Mouse (Mus musculus) heart, embryonic 13.5 days (tissue): ENCODE measurements around the gene Sash1. TPM values are rescaled to one million over a fixed set of nuclear protein-coding genes. Genes with fewer than 3 reads are reported as not detected.

ENCODE experiments used
- ATAC-seq: fragments of 200-750 bp; cut with Nextera tagmentation; 2 replicates; pipeline ENCODE4 v1.8.0; 2017; ENCODE audit warnings: moderate TSS enrichment; ENCODE audit not compliant: insufficient number of reproducible peaks, low FRiP score, low TSS enrichment; ENCODE audit errors: extremely low read depth
- H3K27ac ChIP-seq: fragments of 300-500 bp; sonication (generic); replicated peaks from 2 replicates; pipeline ENCODE4 v1.5.1; 2015; ENCODE audit warnings: moderate library complexity, mild to moderate bottlenecking, inconsistent platforms
- H3K27me3 ChIP-seq: fragments of 300-500 bp; sonication (generic); replicated peaks from 2 replicates; pipeline ENCODE4 v1.6.1; 2015; ENCODE audit warnings: mild to moderate bottlenecking, inconsistent platforms
- H3K36me3 ChIP-seq: fragments of 300-500 bp; sonication (generic); 2 replicates; pipeline ENCODE4 v1.6.1; 2015; ENCODE audit warnings: mild to moderate bottlenecking, inconsistent platforms
- H3K4me1 ChIP-seq: fragments of 300-500 bp; sonication (generic); 2 replicates; pipeline ENCODE4 v1.6.1; 2015; ENCODE audit warnings: inconsistent platforms
- H3K4me2 ChIP-seq: fragments of 300-500 bp; sonication (generic); 2 replicates; pipeline ENCODE4 v1.6.1; 2015; ENCODE audit warnings: inconsistent platforms, mild to moderate bottlenecking, moderate library complexity
- H3K4me3 ChIP-seq: fragments of 300-500 bp; sonication (generic); 2 replicates; pipeline ENCODE4 v1.5.1; 2015; ENCODE audit warnings: moderate library complexity, mild to moderate bottlenecking, inconsistent platforms
- H3K9ac ChIP-seq: fragments of 300-500 bp; sonication (generic); 2 replicates; pipeline ENCODE4 v1.6.1; 2015; ENCODE audit warnings: inconsistent platforms, mild to moderate bottlenecking, moderate library complexity
- H3K9me3 ChIP-seq: fragments of 300-500 bp; sonication (generic); 2 replicates; pipeline ENCODE4 v1.6.1; 2016; ENCODE audit warnings: inconsistent platforms
- whole genome bisulfite sequencing: fragments of 180-500 bp; shearing (Covaris S2); methylation state at CpG from one replicate; pipeline ENCODE4 v1.1.7; 2015; ENCODE audit warnings: mixed read lengths; 5-methylcytosine and 5-hydroxymethylcytosine counted together
- polyA plus RNA-seq: library from polyadenylated mRNA; unstranded; fragments of >200 nt; fragmentation: Nextera tagmentation; extraction: Ambion mirVana; gene quantifications from 2 replicates; pipeline ENCODE4 v1.2.1, GENCODE M21; 2015

Gene Sash1
- polyA plus RNA-seq, 1 experiment from 2014 or later: 3.3 TPM

DNA sequence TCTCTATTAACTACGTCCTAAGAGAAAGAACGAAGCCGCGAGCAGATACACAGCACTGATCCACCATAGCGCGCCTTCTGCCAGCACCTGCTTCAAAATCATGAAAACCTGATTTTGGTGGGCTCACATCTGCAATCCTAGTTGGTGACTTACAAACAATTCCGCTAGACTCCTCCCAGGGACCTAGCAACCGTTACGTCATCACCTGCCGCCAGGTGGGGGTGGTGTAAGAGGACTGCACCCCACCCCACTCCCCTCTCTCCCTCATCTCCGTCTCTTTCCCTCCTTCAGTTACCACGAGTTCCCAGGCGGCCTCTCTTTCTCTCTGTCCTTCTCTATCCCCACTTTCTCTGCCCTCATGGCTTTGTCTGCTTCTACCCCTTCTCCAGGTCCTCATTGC is 7.5 kb downstream of the Sash1 start:
- no peak overlapping the region for H3K27ac ChIP-seq
- 0 out of 2 replicates have a peak, but pooled peaks cover 3% of the 10 kb centered on the region for H3K9me3 ChIP-seq
- ATAC-seq: no peak
- WGBS: 67% methylated on average over 13 of the region's 13 CpGs
- H3K4me2 ChIP-seq: peak overlapping the region; percentile 45
- peaks cover 3% of the 10 kb centered on the region; the same call in 1 of the 2 replicates for H3K36me3 ChIP-seq
- peaks cover 37% of the 10 kb centered on the region for H3K4me1 ChIP-seq
- no peaks in the 10 kb centered on the region for H3K27me3 ChIP-seq
- no peak overlapping the region for H3K9ac ChIP-seq
- no peak overlapping the region for H3K4me3 ChIP-seq

DNA sequence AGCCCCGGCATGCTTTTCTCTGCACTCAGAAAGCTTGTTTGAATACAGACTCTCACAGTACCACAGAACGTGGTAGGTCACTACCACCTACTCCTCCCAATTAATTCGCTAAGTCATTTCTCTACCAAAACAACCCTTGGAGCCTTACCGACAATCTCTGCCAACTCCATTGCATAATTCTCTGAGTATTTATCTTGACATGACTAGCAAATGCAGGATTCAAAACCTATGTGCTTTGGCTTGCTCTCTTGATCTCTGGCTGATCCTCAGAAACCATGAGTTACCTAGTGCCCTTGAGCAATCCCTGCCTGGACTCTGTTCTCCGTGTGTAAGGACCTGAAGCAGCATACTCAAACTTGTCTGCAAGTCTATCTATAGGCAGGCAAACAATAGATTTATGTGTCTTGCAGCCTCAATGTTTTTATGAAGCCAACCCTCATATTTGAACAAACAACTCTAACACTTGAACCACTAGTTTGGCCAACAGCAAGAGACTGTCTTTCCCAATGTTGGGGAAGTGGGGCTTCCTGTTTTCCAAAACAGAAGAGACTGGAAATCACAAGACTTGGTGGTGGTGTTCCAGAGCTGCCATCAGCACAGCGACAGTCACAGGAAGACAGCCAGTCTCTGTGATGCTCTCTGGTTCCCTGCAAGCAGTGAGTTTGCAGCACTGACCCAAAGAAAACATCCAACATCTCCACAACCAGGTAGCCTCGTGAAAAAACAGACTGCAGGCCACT is 12.1 kb downstream of the Sash1 start:
- no peak overlapping the region for H3K4me2 ChIP-seq
- peaks cover 3% of the 10 kb centered on the region; the same call in 1 of the 2 replicates for H3K36me3 ChIP-seq
- no peak overlapping the region for H3K4me3 ChIP-seq
- no peak for ATAC-seq
- H3K27ac ChIP-seq: no peak overlapping the region
- peaks cover 16% of the 10 kb centered on the region for H3K4me1 ChIP-seq
- WGBS: 63% methylated on average over 7 of the region's 7 CpGs
- H3K9ac ChIP-seq: no peak overlapping the region
- H3K27me3 ChIP-seq: no peaks in the 10 kb centered on the region
- H3K9me3 ChIP-seq: 0 out of 2 replicates have a peak, but pooled peaks cover 3% of the 10 kb centered on the region

DNA sequence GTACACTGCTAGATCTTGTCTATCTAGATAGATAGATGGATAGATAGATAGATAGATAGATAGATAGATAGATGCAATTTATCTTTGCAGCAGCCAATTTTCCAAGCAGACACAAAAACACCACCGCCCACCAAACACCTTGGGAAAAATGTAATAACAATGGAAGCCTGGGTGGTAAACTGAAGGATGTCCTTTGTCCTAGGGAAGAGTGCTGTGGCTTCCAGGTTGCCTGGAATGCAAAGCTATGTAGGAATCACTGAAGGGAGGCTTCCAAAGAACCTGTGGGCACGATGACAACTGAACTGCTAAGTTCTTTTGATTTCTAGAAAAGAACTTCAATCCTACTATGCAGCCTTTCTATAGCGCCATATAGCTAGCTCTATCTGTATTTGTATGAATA is 13.1 kb downstream of the Sash1 start:
- Histone ChIP-seq H3K4me3 (no peak overlapping the region), H3K36me3 (peaks cover 3% of the 10 kb centered on the region; the same call in 1 of the 2 replicates), H3K4me2 (no peak overlapping the region), H3K9me3 (0 out of 2 replicates have a peak, but pooled peaks cover 3% of the 10 kb centered on the region), H3K27me3 (no peaks in the 10 kb centered on the region), H3K4me1 (peaks cover 15% of the 10 kb centered on the region; the same call in 1 of the 2 replicates), H3K27ac (no peak overlapping the region), H3K9ac (no peak overlapping the region)
- WGBS: 88% methylated on average over 3 of the region's 3 CpGs
- ATAC-seq: no peak

DNA sequence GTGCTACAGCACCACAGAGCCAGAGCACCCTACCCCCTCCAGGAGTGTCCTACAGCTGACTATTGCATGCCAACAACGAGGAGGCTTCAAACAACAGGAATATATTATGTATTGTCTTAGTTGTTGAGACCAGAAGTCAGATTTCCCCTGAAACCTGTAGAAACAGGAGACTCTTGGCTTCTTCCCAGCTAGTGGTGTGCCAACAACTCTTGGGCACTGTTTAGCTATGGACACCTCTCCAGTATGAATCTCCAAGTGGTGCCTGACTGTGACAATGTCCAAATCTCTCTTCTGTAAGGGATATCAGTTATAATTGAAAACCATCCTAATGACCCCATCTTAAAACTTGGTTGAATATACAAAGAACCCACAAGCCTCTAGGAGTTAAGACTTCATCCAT is 13.9 kb downstream of the Sash1 start:
- Histone ChIP-seq H3K4me1 (peaks cover 15% of the 10 kb centered on the region; the same call in 1 of the 2 replicates), H3K4me3 (no peak overlapping the region), H3K4me2 (no peak overlapping the region), H3K9me3 (no peaks in the 10 kb centered on the region), H3K27ac (no peak overlapping the region), H3K36me3 (no peaks in the 10 kb centered on the region), H3K9ac (no peak overlapping the region), H3K27me3 (no peaks in the 10 kb centered on the region)
- WGBS: 78% methylated on average over 1 of the region's 1 CpGs
- ATAC-seq: no peak

DNA sequence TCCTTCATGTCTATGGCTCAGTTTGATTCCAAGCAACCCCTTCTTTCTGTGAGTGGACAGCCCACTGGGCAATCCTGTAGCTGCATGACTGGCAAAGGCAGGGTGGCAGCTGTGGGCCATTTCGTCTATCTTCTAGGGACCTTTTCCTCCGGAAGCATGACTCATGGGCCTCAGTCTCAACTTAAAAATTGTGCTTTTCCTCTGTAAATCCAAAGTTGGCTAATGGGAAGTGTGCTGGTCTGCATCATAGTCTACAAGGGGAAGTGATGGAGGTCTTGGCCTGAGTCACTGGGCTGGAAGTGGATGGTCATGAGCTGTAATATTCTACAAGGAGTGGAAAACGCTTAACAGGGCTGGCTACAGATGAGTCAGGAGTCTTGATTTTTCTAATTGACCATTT is 15.5 kb downstream of the Sash1 start:
- Histone ChIP-seq H3K9me3 (no peaks in the 10 kb centered on the region), H3K4me2 (no peak overlapping the region), H3K9ac (no peak overlapping the region), H3K27me3 (no peaks in the 10 kb centered on the region), H3K4me1 (peaks cover 17% of the 10 kb centered on the region; the same call in 1 of the 2 replicates), H3K36me3 (no peaks in the 10 kb centered on the region), H3K27ac (no peak overlapping the region), H3K4me3 (no peak overlapping the region)
- WGBS: 70% methylated on average over 3 of the region's 3 CpGs
- no peak for ATAC-seq

- 0 out of 2 replicates have a peak, but pooled peaks cover 6% of the 10 kb centered on the region for H3K4me1 ChIP-seq
- H3K4me2 ChIP-seq: no peak overlapping the region
- no peak overlapping the region for H3K9ac ChIP-seq
- 55% methylated on average over 4 of the region's 4 CpGs for WGBS
- H3K27ac ChIP-seq: peak overlapping the region; percentile 71
- H3K27me3 ChIP-seq: no peaks in the 10 kb centered on the region
- H3K9me3 ChIP-seq: no peaks in the 10 kb centered on the region
- peak; percentile 70 for ATAC-seq
- no peaks in the 10 kb centered on the region for H3K36me3 ChIP-seq
- H3K4me3 ChIP-seq: no peak overlapping the region
Observed at GRCm38 (mm10) chr10:8866062-8866642, 19.7 kb downstream of the Sash1 start.

- H3K4me1 ChIP-seq: peaks cover 20% of the 10 kb centered on the region; the same call in 1 of the 2 replicates
- H3K36me3 ChIP-seq: no peaks in the 10 kb centered on the region
- no peak overlapping the region for H3K9ac ChIP-seq
- no peak overlapping the region for H3K27ac ChIP-seq
- 78% methylated on average over 9 of the region's 9 CpGs for WGBS
- no peak for ATAC-seq
- H3K9me3 ChIP-seq: no peaks in the 10 kb centered on the region
- no peak overlapping the region for H3K4me3 ChIP-seq
- no peaks in the 10 kb centered on the region for H3K27me3 ChIP-seq
- H3K4me2 ChIP-seq: no peak overlapping the region
Observed at GRCm38 (mm10) chr10:8860655-8861054, 25.2 kb downstream of the Sash1 start.

GRCm38 (mm10) chr10:8858718-8859117 is 27.2 kb downstream of the Sash1 start:
- Histone ChIP-seq H3K27ac (no peak overlapping the region), H3K36me3 (no peaks in the 10 kb centered on the region), H3K9me3 (no peaks in the 10 kb centered on the region), H3K4me2 (no peak overlapping the region), H3K4me3 (no peak overlapping the region), H3K27me3 (no peaks in the 10 kb centered on the region), H3K9ac (no peak overlapping the region), H3K4me1 (peaks cover 28% of the 10 kb centered on the region)
- no peak for ATAC-seq
- WGBS: 84% methylated on average over 7 of the region's 7 CpGs

DNA sequence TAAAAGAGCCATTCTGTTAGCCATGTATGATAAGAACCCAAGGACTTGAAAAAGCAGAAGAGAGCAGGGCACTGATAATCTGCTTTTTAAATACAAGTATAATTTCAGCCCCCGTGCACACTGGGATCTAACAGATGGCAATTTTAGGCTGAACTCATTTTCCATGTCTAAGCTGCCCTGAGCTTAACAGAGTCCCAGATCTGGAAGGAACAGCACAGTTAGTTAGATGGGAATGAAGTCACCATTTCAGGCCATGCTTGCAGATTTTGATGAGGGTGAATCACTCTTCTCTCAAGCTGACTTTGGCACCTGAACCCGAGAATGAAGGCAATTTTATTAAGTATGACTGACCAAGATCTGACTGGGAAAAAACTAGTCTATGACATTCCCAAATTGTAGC is 28.9 kb downstream of the Sash1 start:
- ATAC-seq: no peak
- no peak overlapping the region for H3K4me3 ChIP-seq
- WGBS: 65% methylated on average over 2 of the region's 2 CpGs

DNA sequence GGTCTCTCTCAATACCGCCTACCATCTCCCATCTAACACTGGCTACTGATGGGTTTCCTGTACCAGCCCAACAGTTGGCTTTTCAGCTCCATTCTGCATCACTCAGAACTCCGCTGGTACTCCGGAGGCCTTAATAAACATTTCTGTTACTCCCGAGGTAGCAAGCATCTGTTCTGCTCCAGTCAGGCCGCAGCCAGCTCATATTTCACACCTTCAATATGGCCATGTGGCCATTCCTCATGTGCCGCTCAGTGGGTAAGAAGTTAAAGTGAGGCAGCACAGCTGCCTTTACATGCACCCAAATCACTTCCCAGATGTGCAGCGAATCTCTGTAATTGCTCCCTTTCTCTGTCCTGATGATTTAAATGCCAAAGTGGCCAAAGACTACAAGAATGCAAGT is 32.5 kb downstream of the Sash1 start:
- peaks cover 13% of the 10 kb centered on the region for H3K36me3 ChIP-seq
- WGBS: 74% methylated on average over 7 of the region's 7 CpGs
- peaks cover 22% of the 10 kb centered on the region for H3K4me1 ChIP-seq
- no peak overlapping the region for H3K9ac ChIP-seq
- H3K4me3 ChIP-seq: no peak overlapping the region
- no peak for ATAC-seq
- no peaks in the 10 kb centered on the region for H3K9me3 ChIP-seq
- H3K4me2 ChIP-seq: no peak overlapping the region
- no peak overlapping the region for H3K27ac ChIP-seq
- H3K27me3 ChIP-seq: no peaks in the 10 kb centered on the region

More for the DNA sequence above, 28.9 kb downstream of the Sash1 start:
- Histone ChIP-seq H3K4me1 (peaks cover 29% of the 10 kb centered on the region), H3K36me3 (peaks cover 4% of the 10 kb centered on the region; the same call in 1 of the 2 replicates), H3K9me3 (no peaks in the 10 kb centered on the region), H3K4me2 (no peak overlapping the region), H3K27ac (no peak overlapping the region), H3K9ac (no peak overlapping the region), H3K27me3 (no peaks in the 10 kb centered on the region)

GRCm38 (mm10) chr10:8851625-8852024 is 34.2 kb downstream of the Sash1 start:
- H3K27ac ChIP-seq: no peak overlapping the region
- no peaks in the 10 kb centered on the region for H3K27me3 ChIP-seq
- no peak for ATAC-seq
- no peaks in the 10 kb centered on the region for H3K9me3 ChIP-seq
- H3K4me2 ChIP-seq: no peak overlapping the region
- H3K4me1 ChIP-seq: peaks cover 9% of the 10 kb centered on the region
- 77% methylated on average over 10 of the region's 10 CpGs for WGBS
- peaks cover 18% of the 10 kb centered on the region for H3K36me3 ChIP-seq
- H3K9ac ChIP-seq: no peak overlapping the region
- no peak overlapping the region for H3K4me3 ChIP-seq
